Mouse (Mus musculus) ES-CJ7 (cell line): ENCODE measurements at regions not wholly inside any gene's neighbourhood (a gene's known extent, or its start where the extent isn't known, plus 50 kb on each side); places are given as distances from the start of the nearest gene placed in this dataset.

ENCODE experiments used
- DNase-seq: peaks from one replicate; pipeline ENCODE4 v3.0.0; 2011; ENCODE audit warnings: low read depth, low spot score

DNA sequence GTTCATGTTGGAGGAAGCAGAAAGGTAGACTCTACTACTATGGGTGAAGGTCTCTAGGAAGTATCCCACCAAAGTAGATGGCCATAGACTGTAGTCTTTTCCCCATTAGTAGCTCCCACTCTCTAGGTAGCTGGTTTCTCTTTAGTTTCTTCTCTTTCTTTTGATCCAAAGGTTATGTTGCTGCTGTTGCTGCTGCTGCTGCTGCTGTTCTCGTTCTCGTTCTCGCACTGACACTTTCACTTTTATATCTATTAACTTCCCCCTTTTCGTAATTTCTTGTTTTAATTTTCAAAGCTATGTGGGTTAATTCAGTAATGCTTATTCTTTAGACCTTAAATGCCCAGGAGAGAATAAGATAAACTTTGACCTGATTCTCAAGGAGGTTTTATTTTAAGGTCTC, 58.3 kb downstream of the Tmem100 start:
- DNase-seq: no peak

DNA sequence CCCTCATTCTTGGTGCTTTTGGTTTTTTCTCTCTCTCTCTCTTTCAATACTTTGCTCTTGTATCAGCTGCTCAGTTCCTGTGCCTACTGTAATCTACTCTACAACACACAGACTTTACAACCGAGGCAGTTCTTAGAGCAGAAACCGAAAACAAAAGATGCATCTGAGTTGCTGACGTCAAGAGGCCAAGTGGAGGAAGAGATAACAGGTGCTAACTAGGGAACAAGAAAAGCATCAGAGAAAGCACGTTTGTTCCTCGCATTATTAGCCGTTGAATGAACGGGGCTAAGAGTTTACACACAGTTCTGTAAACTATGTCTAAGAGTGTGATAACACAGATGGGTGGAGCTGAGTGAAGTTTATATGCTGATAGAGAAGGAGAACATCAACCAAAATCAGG, 63.9 kb downstream of the Tmem100 start:
- DNase-seq: no peak

DNA sequence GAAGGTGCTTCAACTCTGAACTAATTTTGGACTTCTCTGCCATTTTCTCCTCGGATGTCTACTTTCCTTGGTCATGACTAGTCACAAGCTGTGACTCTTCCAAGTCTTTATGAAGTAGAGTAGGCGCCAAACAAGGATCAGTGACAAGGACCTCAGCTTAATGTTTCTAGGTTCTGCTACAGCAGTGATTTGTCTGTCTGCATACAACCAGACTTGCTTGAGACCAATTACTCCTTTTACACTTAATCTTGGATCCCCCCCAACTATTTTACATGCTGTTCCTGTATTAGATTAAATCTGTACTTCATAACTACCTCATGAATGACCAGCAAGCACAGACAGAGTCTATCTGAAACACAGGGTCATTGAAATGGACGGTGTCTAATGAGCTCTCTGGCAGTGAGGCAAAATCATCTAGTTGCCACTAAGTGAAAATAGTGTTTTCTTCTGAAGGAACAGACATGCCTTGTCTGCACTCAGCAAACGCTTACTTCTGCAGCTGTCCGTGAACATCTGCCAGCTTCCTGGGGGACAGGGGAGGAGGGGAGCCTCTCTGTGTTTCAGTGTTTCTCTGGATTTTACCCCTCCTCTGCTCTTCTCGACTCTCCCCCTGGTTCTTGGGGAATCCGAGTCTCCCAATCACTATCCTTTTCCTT, 64.7 kb downstream of the Tmem100 start:
- DNase-seq: no peak

DNA sequence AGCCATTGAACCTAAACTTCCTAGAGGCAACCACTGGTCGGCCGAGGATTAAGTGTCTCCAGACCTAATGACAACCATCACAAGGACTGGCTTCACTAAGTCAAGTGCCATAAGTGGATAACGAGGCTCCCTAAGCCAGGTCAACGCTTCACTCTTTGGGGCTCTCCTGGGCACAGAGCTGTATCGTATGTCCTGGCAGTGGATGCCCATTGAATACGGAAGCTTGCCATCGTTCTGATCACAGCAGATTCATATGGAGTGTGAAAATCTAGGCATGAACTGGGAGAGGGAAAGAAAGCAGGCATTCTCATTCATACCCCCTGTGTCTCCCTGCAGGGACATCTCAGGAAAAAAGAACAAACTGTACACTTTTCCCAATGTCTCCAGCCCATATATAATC, 68.3 kb downstream of the Tmem100 start:
- DNase-seq: no peak

DNA sequence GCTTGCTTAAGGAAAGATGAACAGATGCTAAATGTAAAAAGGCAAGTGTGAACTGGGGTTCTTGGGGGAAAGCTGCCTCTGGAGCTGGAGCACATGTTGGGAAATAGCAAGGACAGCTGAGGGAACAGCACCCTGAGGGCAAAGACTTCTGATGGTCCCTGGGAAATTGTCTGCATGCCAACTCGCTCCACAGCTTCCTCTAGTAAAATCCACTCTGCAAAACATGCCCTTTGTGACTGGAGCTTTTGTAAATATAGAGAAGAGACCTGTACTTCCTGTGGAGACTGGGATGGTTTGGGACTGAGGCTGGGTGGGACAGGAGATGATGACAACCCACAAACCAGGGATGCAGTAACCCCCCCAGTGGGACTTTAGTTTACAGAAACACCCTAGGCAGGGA, 69.0 kb downstream of the Tmem100 start:
- DNase-seq: no peak

DNA sequence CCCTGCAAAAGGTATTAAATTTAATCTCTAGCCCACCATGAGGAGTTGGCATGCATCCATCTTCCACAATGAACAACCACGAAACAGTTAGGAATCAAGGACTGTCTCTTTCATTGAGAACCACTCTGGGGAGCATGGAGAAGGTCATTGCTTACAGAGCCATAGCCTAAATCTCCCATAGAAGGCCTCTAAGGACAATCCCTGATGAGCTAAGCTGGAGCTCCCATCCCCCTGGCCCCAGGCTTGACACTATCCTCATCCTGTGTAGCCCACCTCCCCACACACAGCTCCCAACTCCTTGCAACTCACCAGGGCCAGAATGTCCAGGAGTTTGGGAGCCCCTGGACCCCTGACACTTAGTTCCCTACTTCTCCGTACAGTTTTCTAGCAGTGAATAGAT, 70.0 kb downstream of the Tmem100 start:
- DNase-seq: no peak

DNA sequence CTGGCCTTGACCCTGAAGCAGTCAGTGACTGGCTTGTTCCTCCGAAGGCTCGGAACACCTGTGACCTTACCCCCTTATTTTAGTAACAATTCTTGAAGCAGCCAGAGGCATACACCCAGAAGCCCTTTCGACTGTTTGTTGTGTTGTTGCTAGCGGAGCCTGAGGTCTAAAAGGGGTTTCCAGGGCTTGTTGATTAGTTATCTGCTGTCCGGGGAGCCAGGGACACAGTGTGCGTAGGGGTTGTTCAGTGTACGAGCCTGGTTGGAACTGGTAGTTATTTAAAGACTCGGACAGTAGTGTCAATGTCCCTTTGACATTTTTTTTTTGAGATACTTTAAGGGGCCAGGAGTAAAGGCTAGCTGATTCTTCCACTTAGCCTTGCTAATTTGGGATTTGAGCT, 71.1 kb downstream of the Tmem100 start:
- DNase-seq: no peak

DNA sequence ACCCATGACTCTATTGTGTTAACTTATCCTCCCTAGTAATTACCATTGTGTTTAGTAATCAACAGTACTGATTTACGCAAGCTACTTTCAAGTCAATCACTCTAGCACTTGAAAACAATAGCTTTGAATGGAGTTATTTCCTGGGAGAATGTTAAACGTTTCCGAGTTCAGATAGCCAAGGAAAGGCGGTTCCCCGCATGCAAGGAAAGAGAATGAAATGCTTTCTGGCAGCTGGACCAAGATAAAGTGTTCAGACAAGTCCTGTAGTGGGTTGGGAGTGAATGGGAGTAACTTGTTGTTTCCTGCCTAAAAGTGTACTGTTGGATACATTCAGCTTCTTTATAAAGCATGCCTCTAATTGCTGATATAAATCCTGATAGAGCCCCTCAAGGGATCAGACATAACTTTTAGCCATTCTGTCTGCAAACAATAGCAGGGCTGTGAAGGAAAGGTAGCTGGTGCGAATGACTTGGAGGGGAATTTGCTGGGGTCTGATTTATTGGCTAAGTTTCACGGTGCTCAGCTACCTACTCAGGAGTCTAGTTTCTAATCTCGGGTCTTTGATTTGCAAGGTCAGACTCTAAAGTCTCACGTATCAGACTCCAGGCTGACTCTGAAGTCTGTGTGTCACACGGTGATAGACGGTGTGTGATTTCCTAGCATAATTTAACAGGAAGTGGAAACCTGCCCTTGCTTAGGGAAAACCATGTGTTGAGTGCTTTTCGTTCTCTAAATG, 76.1 kb downstream of the Tmem100 start:
- peak; percentile 43 for DNase-seq

DNA sequence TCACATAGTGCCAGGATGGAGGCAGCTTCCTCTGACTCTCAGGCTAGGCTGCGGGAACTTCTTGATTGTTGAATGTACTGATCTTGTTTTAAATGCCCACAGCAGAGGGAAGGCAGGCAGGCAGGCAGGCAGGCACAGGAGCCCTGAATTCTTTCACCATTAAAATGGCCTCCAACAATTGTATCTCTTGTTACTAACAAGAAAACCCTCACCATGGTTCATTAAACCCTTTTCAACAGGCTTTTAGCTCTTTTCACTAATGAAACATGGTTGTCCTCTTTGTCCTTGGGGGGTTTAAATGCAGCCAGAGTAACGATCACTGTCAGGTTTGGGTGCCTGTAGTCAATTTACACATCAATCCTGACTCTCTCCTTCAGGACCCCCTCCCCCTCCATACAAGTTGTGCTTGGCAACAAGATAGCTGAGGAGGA, 77.8 kb upstream of the Gm45716 start:
- DNase-seq: peak; percentile 66

DNA sequence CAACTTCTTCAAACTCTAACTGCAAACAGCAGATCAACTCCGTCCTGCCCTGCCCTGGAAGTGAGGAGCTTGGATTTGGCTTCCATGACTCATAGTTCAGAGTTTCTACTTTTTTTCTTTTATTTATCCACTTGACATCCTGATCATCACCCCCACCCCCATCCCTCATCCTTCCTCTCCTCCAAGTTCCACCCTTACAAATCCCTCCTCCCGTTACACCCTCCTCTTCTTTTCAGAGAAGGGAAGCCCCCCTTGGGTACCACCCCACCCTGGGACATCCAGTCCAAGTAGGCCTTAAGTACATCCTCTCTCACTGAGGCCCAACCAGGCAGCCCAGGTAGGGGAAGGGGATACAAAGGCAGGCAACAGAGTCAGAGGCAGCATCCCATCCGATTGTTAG, 77.3 kb upstream of the Gm45716 start:
- no peak for DNase-seq

DNA sequence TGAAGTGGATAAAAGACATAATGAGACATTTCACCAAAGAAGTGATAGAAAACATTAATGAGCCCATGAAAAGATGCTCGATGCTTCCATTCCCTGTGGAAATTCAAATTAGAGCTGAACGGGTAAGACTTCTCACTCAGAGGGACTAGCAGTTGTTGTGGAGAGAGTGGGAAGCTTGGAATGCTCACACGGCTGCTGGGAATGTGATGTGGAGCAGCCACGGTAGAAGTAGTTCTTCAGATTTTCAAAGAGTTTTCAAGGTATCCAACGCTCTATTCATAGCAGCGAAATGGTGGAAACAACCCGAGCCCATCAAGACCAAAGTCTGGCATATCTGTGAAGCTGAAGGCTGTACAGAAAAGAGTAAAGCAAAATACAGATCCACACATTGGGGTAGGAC, 75.3 kb upstream of the Gm45716 start:
- DNase-seq: no peak

DNA sequence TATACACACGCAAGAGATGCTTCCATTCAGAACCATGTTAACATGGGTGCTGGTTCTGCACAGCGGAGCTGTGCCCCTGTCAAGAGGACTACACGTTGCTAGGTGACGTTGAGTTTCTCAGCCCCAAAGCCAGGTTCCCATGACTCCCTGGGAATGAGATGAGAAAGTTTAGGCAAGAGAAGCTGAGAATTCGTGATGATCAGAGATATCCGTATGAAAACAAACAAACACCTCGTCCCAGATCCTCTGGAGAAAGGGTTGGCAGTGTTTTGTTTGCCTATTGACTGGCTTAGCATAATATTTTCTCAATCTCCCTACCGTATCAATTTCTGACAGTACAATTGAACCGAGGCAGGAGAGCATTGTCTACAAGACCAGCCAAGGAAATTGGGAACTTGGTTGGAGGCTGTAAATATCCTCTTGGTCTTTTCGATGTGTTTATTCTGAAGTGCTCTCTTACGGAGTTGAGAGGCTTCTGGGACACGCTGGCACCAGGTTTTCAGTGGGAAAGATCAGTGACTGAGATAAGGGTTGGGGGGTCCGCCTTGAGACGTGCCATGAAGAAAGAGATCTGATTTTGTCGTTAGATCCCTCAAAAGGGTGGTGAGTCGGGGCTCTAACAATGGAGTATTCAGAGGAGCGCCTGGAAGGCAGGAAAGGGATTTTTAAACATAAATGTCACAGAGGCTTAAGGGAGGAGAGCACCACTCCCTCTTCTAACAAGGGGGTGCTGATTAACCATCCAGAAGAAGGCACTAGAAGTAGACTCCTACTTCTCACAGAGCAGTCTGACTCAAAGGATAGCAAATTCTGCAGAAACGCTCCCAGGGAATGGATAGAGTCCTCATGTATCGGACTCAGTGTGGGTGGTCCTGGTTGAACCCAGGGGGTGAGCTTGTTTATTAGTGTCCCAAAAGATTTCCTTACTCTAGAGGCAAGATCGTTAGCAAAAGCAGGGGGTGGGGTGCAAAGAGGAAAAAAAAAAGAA, 70.5 kb upstream of the Gm45716 start:
- DNase-seq: no peak

DNA sequence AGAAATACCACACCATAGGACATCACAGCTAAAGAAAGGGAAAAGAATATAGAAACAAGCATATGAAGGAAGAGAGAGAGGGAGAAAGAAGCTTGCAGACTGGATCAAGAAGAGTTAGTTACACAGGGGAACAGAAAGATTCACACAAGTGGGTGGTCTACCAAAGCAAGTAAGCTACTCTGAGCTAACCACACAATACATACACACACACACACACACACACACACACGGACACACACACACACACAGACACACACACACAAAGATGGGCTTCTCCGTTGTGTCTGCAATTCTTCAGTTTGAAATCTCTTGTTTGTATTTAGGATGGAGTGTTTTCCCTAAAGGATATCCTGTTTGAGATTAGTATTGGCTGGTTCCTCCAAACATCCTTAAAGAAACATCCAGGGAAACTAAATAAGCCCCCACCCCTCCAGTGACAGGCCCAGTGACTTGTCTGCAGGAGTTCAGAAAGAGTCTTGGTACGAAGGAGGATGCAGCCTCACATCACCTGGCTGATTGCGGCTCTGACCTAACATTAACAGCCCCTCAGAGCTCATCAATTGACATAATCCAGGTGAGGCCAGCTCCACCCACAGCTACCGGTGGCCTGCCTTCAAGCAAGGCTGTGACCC, 69.7 kb upstream of the Gm45716 start:
- DNase-seq: no peak

DNA sequence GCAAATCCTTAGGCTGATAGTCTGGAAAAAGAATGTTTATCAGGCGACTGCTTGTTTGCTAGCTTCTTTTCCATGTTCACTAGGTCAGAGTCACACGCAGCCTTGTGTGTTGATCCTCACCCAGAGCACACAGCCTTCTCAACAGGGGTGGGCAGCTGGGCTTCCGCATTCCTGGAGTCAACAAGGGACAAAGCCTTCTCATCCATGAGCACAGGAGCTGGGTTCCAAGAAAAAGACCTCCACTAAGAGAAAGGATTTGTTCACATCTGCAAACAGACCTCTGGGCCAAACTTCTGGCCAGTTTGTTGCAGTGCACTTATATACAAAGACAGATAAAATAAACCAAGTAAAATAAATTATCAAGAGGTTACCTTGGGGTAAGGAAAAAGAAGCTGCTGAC, 65.6 kb upstream of the Gm45716 start:
- DNase-seq: no peak

DNA sequence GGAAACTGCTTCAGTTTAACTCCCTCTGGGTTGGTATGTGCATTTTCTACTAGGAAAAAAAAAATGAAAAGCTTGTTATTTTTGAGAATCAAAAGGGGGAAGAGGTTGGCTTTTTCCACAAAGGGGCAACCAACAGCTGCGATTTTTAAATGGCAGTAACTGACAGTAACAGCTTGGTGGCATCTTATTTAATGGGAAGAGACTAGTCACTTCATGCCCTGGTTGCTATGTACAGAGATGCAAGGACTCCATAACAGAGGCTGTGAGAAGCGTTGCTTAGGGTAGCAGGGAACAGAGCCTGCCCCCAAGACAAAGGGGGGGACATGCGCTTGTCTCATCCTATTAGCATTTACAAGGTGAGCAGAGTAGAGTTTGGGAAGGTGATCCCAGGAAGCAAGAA, 64.8 kb upstream of the Gm45716 start:
- DNase-seq: peak; percentile 44

DNA sequence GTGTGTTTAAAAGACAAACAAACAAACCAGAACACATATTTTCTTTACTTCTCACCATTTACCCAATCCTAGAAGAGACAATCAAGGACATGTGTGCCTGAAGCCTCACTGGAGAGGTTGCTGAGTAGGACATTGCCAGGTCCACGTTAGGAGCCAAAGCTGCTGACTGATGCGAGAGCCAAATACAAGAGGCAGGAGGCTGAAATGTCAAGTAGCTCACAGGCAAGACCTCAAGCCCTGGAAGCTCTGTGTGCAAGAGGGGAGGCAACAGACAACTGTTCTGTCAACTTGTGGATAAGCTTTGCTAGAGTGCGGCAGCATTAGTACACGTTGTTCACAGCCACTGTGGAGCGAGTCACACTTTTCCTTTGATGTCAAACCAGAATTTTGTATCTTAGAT, 63.6 kb upstream of the Gm45716 start:
- DNase-seq: no peak

DNA sequence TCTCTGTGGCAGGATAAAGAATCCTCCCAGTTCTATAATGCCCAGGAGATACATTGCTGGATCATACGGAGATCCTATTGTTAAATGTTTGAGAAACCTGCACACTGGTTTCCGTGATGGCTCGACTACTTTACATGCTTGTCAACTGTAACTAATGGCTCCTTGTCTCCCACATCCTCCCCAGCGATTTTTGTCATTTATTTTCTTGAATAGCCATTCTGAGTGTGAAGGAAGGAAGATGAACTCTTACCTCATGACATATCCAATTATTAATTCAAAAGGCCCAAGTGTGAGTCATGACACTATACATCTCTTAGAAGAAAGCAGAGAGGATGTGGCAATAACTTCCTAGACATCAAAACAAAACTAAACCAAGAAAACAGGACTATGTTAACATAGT, 61.2 kb upstream of the Gm45716 start:
- no peak for DNase-seq

DNA sequence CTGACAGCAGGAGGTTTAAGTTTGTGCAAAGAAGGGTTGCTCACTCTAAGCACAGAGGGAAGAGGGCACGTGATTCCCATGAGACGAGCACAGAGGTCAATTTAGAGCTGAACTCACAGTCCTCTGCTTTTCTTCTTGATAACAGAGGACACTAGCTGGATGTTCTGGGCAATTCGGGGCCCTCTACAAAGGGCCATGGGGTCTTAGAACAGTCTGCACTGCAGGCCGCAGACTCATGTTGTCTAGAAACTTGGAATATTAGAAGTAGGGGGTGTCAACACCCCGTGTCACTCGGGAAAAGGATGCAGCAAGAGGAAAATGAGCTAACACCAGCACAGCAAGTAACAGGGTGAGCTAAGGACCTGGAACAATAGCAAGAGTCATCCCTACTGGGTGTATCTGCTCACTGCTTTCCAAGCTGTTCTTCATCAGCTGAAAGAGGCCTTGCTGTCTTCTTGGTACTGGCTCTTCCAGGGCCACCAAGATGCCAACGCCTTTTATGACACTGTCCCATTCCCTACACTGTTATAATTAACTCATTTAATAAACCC, 58.5 kb upstream of the Gm45716 start:
- no peak for DNase-seq

DNA sequence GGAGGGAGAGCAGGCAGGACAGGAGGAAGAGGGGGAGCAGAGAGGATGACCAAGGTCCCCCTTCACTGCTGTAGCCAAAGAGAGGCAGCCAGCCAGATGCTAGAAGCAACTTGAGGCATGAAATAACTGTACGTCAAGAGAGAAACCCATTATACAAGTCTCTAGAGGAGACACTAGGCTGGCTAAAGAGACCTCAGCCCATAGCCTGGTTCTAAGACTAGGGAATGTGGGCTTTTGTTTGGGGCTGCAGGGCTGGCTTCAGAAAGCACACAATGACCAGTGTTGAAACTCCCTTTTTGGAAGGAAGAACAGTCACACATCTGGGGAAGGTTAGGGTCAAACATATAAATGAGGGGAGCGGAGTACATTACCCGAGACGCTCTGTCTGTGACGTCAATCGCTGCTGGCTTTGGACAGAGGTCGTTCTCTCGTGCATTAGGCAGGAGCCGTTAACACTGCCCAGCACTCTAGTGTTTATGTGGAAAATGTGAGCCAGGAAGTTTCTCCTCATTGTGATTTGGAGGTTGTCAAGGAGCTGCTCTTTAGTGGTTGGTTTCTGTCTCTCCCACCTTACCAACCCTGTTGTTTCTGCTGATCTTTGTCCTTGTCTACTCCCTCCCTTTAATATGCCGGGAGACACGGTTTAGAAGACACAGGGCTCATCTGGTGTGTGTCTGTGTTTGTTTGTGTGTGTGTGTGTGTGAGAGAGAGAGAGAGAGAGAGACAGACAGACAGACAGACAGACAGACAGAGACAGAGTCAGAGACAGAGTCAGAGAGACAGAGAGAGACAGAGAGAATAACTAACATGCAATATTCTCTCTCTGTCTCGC, 57.5 kb upstream of the Gm45716 start:
- DNase-seq: no peak

DNA sequence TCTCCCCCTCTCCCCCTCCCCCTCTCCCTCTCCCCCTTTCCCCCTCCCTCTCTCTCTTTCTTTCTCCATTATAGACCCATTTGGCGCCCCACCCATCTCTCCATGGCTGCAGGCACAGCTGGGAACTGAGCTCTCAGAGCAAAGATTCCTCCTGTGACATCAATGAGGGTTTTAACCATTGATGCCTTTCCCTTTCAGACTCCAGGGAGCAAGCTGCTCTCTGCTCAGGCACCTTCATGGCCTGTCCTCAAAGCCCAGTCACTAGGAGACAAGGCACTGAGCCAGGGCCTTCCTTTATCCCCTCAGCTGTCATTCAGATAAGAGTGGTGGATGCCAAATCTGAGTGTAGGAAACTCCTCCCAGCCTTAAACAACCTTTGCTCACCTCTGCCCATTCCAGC, 56.8 kb upstream of the Gm45716 start:
- no peak for DNase-seq

DNA sequence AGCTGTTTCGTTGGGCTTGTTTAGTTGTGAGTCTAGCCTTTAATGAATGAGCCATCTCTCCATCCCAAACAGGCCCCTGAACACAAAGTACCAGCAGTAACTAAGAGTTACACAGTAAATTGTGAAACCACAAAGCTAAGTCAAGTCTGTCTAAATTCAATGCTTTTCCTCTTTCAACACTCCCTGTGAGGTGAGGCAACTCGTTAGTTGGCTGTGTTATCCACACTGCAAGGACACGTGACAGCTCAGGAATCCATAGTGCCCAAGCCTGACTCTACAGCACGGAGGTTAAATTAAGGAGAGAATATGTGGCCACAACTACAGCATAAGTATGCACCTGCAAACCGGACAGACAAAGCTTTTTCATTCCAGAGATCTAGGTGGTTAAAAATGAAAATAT, 54.9 kb upstream of the Gm45716 start:
- no peak for DNase-seq
